Mouse (Mus musculus) cerebral cortex, adult 2 months (tissue): ENCODE results near the gene Olfr371.

Experiments
- WGBS: fragments of 180-500 bp; shearing (Covaris S2); methylation state at CpG from one replicate; pipeline ENCODE4 v1.1.7; 2018; 5-methylcytosine and 5-hydroxymethylcytosine counted together

Gene Olfr371

DNA sequence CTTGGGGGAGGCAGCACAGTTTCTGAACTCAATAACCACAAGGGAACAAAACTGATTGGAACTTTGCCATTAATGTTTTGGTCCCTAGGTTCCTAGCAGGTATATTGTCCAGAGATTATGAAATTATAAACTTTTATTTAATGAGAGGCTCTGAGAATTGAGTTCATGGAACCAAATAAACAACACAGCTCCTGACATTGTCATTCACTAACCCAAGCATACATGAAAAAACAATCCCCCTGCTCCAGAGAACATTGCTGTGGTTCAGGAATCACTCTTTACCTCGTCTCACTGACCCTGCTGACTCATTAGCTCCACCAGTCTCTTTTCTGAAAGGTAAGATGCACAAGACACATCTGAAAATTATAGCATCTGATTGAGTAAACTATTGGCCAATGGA, at the start of gene Olfr371:
Gene Olfr371 (plus strand): TSS at position 301 of the 400 bp plus-strand sequence.
- WGBS = 45% methylated on average over 1 of the region's 1 CpGs

DNA sequence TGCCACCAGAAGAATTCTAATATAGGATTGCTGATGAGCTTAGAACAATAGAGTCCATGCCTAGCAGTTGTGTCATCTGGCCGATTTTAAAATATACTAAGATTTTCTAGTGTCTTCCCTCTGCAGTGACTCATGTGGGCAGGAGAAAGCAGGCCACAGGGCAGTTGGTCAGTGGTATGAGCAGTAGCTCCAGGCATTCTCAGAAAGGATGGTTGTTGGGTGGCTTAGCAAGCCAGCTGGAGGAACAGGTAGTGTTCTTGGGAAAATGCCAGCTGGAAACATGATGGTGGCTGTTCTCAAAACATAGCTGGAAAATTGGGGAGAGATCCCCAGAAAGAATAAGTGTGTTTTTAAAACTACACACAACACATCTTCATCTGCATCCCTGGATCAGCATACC, 33.4 kb upstream of the Olfr371 start:
- WGBS = 90% methylated on average over 1 of the region's 1 CpGs

DNA sequence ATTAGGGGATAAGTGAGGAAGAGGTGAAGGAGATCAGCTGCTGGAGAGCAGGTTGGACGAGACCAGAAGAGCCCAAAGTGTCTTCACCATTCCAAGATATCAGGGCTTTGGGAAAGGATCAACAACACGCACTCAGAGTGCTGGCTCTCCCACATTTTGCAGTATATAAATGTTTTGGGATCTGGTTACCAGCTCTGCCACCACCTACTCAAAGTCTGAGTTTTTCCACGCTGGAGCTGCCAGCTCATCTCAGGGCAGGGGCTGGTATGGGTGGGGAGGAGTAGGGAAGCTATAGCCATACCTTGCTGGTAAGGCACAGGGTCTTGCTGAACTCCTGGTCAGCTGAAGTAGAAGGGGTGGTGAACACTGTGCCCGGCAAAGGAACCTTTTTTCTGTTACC, 5.6 kb upstream of the Olfr371 start:
- whole genome bisulfite sequencing = 56% methylated on average over 4 of the region's 4 CpGs

DNA sequence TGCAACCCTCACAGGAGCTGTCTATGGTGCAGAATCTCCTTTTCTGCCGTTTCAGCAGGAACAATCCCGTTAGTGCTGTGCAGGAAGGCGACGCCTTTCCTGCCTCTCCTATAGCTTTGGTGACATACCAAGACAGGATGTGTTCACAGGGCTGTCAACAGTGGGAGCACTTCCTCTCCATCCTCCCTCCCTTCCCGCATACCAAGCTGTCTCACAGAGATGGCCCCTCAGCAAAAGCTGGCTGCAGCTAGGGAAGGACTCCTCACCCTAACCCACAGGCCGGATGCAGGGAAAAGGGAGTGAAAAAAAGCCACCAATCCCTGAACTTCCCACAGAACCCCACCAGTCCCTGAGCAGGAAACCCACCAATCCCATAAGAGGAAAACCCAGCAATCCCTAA, 4.8 kb upstream of the Olfr371 start:
- WGBS = 35% methylated on average over 6 of the region's 6 CpGs

DNA sequence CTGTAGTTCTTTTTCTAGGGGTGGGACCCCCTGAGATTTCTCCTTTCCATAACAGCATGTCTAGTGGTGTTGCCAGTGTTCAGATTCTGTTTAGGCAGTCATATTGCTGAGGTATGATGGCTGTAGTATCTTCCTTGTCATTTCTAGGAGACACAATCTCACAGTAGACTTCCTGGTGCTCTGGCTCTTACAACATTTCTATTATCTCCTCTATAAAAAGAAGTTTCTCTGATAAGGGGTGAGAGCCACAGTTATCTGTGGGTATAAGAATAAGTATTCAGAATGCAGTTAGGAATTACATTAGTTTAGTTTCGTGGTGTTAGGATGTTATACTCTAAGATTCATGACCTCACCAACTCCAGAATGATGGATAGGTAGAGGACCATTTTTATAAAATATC, 1.5 kb downstream of the Olfr371 start:
- WGBS = 80% methylated on average over 1 of the region's 1 CpGs
